Mouse (Mus musculus) liver, embryonic 16.5 days (tissue): ENCODE data around the gene Cxcl2. TPM values are rescaled to one million over a fixed set of nuclear protein-coding genes. Genes with fewer than 3 reads are reported as not detected.

Experiments used
- ATAC-seq: fragments of 200-750 bp; cut with Nextera tagmentation; 2 replicates; pipeline ENCODE4 v1.8.0; 2017; ENCODE audit warnings: low read depth, mild to moderate bottlenecking, moderate number of reproducible peaks, moderate library complexity
- H3K27ac ChIP-seq: fragments of 300-500 bp; sonication (generic); 2 replicates; pipeline ENCODE4 v1.5.1; 2014; ENCODE audit warnings: mild to moderate bottlenecking, low read length
- H3K27me3 ChIP-seq: fragments of 300-500 bp; sonication (generic); 2 replicates; pipeline ENCODE4 v1.6.1; 2014; ENCODE audit warnings: low read depth, low read length, mixed read lengths; ENCODE audit not compliant: control insufficient read depth, insufficient read depth
- H3K36me3 ChIP-seq: fragments of 300-500 bp; sonication (generic); 2 replicates; pipeline ENCODE4 v1.6.1; 2014; ENCODE audit warnings: mild to moderate bottlenecking; ENCODE audit not compliant: control insufficient read depth, insufficient read depth
- H3K4me1 ChIP-seq: fragments of 300-500 bp; sonication (generic); 2 replicates; pipeline ENCODE4 v1.6.1; 2014; ENCODE audit warnings: low read depth, low read length, mixed read lengths; ENCODE audit not compliant: control insufficient read depth
- H3K4me2 ChIP-seq: fragments of 300-500 bp; sonication (generic); 2 replicates; pipeline ENCODE4 v1.6.1; 2014; ENCODE audit warnings: low read depth, low read length, mixed read lengths
- H3K4me3 ChIP-seq: fragments of 300-500 bp; sonication (generic); 2 replicates; pipeline ENCODE4 v1.5.1; 2014; ENCODE audit warnings: low read depth, mild to moderate bottlenecking, low read length
- H3K9ac ChIP-seq: fragments of 300-500 bp; sonication (generic); 2 replicates; pipeline ENCODE4 v1.6.1; 2014; ENCODE audit warnings: low read depth, low read length
- H3K9me3 ChIP-seq: fragments of 300-500 bp; sonication (generic); replicated peaks from 2 replicates; pipeline ENCODE4 v1.6.1; 2016; ENCODE audit warnings: low read length; ENCODE audit not compliant: control insufficient read depth
- WGBS: fragments of 180-500 bp; shearing (Covaris S2); extraction: QIAGEN DNeasy Blood & Tissue Kit; methylation state at CpG from one replicate; pipeline ENCODE4 v1.1.7; 2014; ENCODE audit not compliant: insufficient replicate concordance; 5-methylcytosine and 5-hydroxymethylcytosine counted together
- polyA plus RNA-seq: library from polyadenylated mRNA; unstranded; fragments of >200 nt; fragmentation: Nextera tagmentation; extraction: Ambion mirVana; gene quantifications from 2 replicates; pipeline ENCODE4 v1.2.1, GENCODE M21; 2015

Gene Cxcl2
- polyA plus RNA-seq, 1 experiment from 2014 or later: not detected

DNA sequence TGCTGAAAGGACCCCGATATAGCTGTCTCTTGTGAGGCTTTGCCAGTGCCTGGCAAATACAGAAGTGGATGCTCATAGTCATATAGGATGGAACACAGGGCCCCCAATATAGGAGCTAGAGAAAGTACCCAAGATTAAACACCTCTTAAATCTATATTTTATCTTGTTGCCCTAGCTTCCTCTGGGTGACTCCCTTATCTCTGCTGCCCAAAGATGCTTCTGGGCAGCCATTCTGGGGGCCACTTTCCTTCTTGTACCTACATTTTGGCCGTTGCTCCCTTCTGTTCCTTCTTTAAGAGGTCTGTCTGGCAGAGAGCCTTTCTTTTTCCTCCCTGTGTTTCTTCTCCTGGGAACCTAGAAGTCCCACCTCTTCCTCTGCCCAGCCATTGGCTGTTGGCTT, 41.8 kb downstream of the Cxcl2 start:
- H3K36me3 ChIP-seq: no peaks in the 10 kb centered on the region
- H3K27ac ChIP-seq: no peak overlapping the region
- H3K4me3 ChIP-seq: no peak overlapping the region
- H3K9me3 ChIP-seq: no peaks in the 10 kb centered on the region
- no peaks in the 10 kb centered on the region for H3K27me3 ChIP-seq
- WGBS: 41% methylated on average over 2 of the region's 2 CpGs
- H3K4me1 ChIP-seq: peaks cover 6% of the 10 kb centered on the region
- no peak overlapping the region for H3K9ac ChIP-seq
- H3K4me2 ChIP-seq: no peak overlapping the region
- ATAC-seq: 0 out of 2 replicates have a peak, but pooled peaks have one; percentile 43

DNA sequence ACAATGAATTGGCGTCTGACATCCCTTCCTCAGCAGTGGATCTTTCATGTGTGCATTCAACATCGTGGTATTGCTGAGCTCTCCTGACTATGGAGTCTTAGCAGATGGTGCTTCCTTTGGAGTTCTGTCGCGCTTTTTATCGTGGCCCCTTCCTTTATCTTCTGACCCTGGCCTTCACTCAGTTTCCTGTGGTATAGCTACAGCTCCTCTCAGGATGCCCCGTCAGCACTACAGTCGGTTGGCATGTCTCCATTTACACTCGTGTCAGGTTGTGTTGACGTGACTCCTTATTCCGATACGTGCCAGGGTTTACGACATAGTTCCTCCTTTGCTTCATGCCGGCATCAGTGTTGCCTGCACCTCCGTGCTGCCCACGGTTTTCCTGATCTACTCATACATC, 45.8 kb downstream of the Cxcl2 start:
- Histone ChIP-seq H3K27me3 (no peaks in the 10 kb centered on the region), H3K4me3 (no peak overlapping the region), H3K9me3 (no peaks in the 10 kb centered on the region), H3K36me3 (no peaks in the 10 kb centered on the region), H3K4me1 (peaks cover 6% of the 10 kb centered on the region), H3K4me2 (no peak overlapping the region), H3K9ac (no peak overlapping the region), H3K27ac (no peak overlapping the region)
- ATAC-seq: no peak
- 18% methylated on average over 15 of the region's 15 CpGs for WGBS

DNA sequence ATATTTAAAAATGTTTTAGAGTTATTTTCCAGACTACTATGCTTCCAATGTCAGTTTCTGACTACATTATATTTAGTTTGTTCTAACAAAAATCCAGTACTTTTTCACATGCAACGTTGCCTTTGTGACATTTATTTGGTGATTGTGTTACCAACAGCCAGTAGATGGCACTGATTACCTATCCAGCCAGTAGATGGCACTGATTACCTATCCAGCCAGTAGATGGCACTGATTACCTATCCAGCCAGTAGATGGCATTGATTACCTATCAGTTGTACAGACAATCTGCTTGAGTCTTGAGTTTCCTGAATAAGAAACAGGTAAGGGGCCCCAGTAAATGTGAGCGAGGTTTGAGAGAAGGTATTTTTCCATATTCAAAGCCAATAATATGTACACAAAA, 47.8 kb downstream of the Cxcl2 start:
- Histone ChIP-seq H3K4me1 (peaks cover 3% of the 10 kb centered on the region), H3K27me3 (no peaks in the 10 kb centered on the region), H3K4me3 (no peak overlapping the region), H3K4me2 (no peak overlapping the region), H3K27ac (no peak overlapping the region), H3K9me3 (no peaks in the 10 kb centered on the region), H3K36me3 (no peaks in the 10 kb centered on the region), H3K9ac (no peak overlapping the region)
- ATAC-seq: no peak
- WGBS: 25% methylated on average over 2 of the region's 2 CpGs

DNA sequence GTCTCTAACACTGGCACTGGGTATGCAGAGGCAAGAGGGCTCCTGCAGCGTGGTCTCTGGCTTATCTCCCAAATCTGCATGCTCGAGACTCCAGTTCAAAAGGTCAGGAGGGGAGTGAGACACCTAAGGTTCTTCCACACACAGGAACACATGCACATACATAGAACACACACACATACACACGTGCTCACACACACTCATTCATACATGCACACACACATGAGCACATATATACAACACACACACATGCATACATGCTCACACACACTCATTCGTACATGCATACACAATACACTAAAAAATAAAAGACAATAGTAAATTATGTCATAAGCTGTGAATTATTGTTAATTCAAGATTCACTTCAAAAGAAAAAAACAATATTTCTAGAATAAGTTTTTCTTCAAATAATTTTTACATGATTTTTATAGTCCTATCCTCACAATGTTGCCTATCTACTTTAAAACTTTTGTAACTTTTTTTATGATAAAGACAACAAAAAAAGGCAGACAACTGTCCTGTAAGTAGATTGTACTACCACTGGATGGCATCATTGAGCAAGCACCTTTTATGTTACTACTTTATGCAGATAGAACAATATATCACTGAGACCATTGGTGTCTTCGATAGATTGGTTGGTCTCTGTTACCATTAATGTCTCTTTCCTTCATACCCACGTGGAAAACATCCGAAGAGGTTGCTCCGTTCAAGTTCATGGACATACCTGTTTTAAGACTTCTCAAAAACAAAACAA, 49.2 kb downstream of the Cxcl2 start:
- H3K9me3 ChIP-seq: no peaks in the 10 kb centered on the region
- H3K4me2 ChIP-seq: no peak overlapping the region
- no peaks in the 10 kb centered on the region for H3K36me3 ChIP-seq
- H3K9ac ChIP-seq: no peak overlapping the region
- no peak overlapping the region for H3K4me3 ChIP-seq
- H3K27ac ChIP-seq: no peak overlapping the region
- no peaks in the 10 kb centered on the region for H3K27me3 ChIP-seq
- ATAC-seq: no peak
- 57% methylated on average over 8 of the region's 8 CpGs for WGBS
- no peaks in the 10 kb centered on the region for H3K4me1 ChIP-seq

Other genes starting within 250 kb of the Cxcl2 start
- 0.51 and 0.60 TPM in 2 replicates for gene Cxcl5, start 144.5 kb upstream of the Cxcl2 start, polyA plus RNA-seq
- gene Ppbp, start 135.4 kb upstream of the Cxcl2 start, polyA plus RNA-seq: 133 and 149 TPM in 2 replicates
- 272 and 275 TPM in 2 replicates for gene Pf4, start 131.4 kb upstream of the Cxcl2 start, polyA plus RNA-seq
- gene Cxcl3, start 117.8 kb upstream of the Cxcl2 start, polyA plus RNA-seq: not detected in 2 replicates
- not detected in 2 replicates for gene Cxcl15, start 109.3 kb upstream of the Cxcl2 start, polyA plus RNA-seq
- gene Cxcl1, start 12.6 kb upstream of the Cxcl2 start, polyA plus RNA-seq: 1.4 and 1.5 TPM in 2 replicates
- gene Mthfd2l, start 27.2 kb downstream of the Cxcl2 start, polyA plus RNA-seq: 4.8 and 5.8 TPM in 2 replicates
- 0.05 TPM in 1 of 2 replicates, not detected in the other for gene Epgn, start 123.6 kb downstream of the Cxcl2 start, polyA plus RNA-seq
- gene Ereg, start 170.8 kb downstream of the Cxcl2 start, polyA plus RNA-seq: 0.11 and 0.14 TPM in 2 replicates
- not detected in 2 replicates for gene Areg, start 235.7 kb downstream of the Cxcl2 start, polyA plus RNA-seq